Mouse (Mus musculus): ENCODE data around the gene Camta1.

Camta1 gene

GRCm38 (mm10) chr4:151202891-151203290 is 658.8 kb downstream of the Camta1 start:
- CTCF ChIA-PET, result interaction anchor here in 1 of 4 experiments (0.8 kb wide), 1 partner anchor 81 kb away, joined by 4 read pairs; no protein-coding TSS in a partner anchor

GRCm38 (mm10) chr4:151200316-151200715 is 661.4 kb downstream of the Camta1 start:
- CTCF ChIA-PET, result interaction anchor here in 2 of 4 experiments (0.6 to 0.7 kb wide), 3 partner anchors 39 to 645 kb away, joined by 3 to 5 read pairs (median 5); no protein-coding TSS in a partner anchor
- POLR2A ChIA-PET, result interaction anchor here in 2 of 4 experiments (0.6 to 1.9 kb wide), 3 partner anchors 10 to 734 kb away, joined by 3 to 5 read pairs (median 3); no protein-coding TSS in a partner anchor

More at GRCm38 (mm10) chr4:151202891-151203290, 658.8 kb downstream of the Camta1 start:
- POLR2A ChIA-PET, result interaction anchor here in 1 of 4 experiments (0.6 kb wide), 1 partner anchor 662 kb away, joined by 4 read pairs; no protein-coding TSS in a partner anchor

GRCm38 (mm10) chr4:151195126-151195525 is 666.5 kb downstream of the Camta1 start:
- ChIA-PET CTCF (interaction anchor here in 3 of 4 experiments (0.6 to 1.7 kb wide), 13 partner anchors 9 to 440 kb away, joined by 3 to 7 read pairs (median 4); no protein-coding TSS in a partner anchor), POLR2A (interaction anchor here in 3 of 4 experiments (0.6 to 1.2 kb wide), 5 partner anchors 10 to 1719 kb away, joined by 3 to 4 read pairs (median 3); no protein-coding TSS in a partner anchor)

- ChIA-PET CTCF (interaction anchor here in 3 of 4 experiments (0.6 to 1.7 kb wide), 14 partner anchors 8 to 439 kb away, joined by 3 to 7 read pairs (median 4); partner anchors contain the start of genes Park7 (in 1 of the 3) and Tnfrsf9 (in 1 of the 3)), POLR2A (interaction anchor here in 3 of 4 experiments (0.6 to 1.2 kb wide), 8 partner anchors 10 to 1719 kb away, joined by 3 to 7 read pairs (median 3); no protein-coding TSS in a partner anchor)
These were observed 667.0 kb downstream of the Camta1 start for GRCm38 (mm10) chr4:151194715-151195097.

- ChIA-PET CTCF (interaction anchor here in 3 of 4 experiments (0.6 to 1.7 kb wide), 7 partner anchors 8 to 280 kb away, joined by 3 to 7 read pairs (median 4); partner anchors contain the start of genes Park7 (in 1 of the 3) and Tnfrsf9 (in 1 of the 3)), POLR2A (interaction anchor here in 2 of 4 experiments (0.7 to 1.2 kb wide), 5 partner anchors 11 to 534 kb away, joined by 3 to 7 read pairs (median 4); no protein-coding TSS in a partner anchor)
These were observed 667.5 kb downstream of the Camta1 start for GRCm38 (mm10) chr4:151194030-151194714.

GRCm38 (mm10) chr4:151186447-151186846 is 675.2 kb downstream of the Camta1 start:
- CTCF ChIA-PET, result interaction anchor here in 2 of 4 experiments (0.9 to 1.5 kb wide), 4 partner anchors 8 to 97 kb away, joined by 3 to 4 read pairs (median 4); no protein-coding TSS in a partner anchor
- POLR2A ChIA-PET, result interaction anchor here in 2 of 4 experiments (0.6 to 1.3 kb wide), 2 partner anchors 15 to 41 kb away, joined by 3 to 4 read pairs; no protein-coding TSS in a partner anchor

GRCm38 (mm10) chr4:151185750-151186149 is 675.9 kb downstream of the Camta1 start:
- ChIA-PET CTCF (interaction anchor here in 2 of 4 experiments (0.9 to 1.5 kb wide), 5 partner anchors 9 to 60 kb away, joined by 3 to 4 read pairs (median 3); no protein-coding TSS in a partner anchor), POLR2A (interaction anchor here in 1 of 4 experiments (1.3 kb wide), 1 partner anchor 14 kb away, joined by 3 read pairs; no protein-coding TSS in a partner anchor)

GRCm38 (mm10) chr4:151180394-151180902 is 681.2 kb downstream of the Camta1 start:
- CTCF ChIA-PET, result interaction anchor here in 3 of 4 experiments (0.7 to 1.4 kb wide), 3 partner anchors 14 to 59 kb away, joined by 3 to 6 read pairs (median 3); no protein-coding TSS in a partner anchor
- POLR2A ChIA-PET, result no interaction called here

GRCm38 (mm10) chr4:151179639-151180038 is 682.0 kb downstream of the Camta1 start:
- ChIA-PET CTCF (no interaction called here), POLR2A (no interaction called here)

- ChIA-PET POLR2A (interaction anchor here in 1 of 4 experiments (0.6 to 0.7 kb wide), 2 partner anchors 284 to 1776 kb away, joined by 3 read pairs; no protein-coding TSS in a partner anchor), CTCF (interaction anchor here in 1 of 4 experiments (0.7 kb wide), 1 partner anchor 672 kb away, joined by 5 read pairs; no protein-coding TSS in a partner anchor)
These were observed 682.7 kb downstream of the Camta1 start for GRCm38 (mm10) chr4:151178970-151179378.

- CTCF ChIA-PET, result no interaction called here
- POLR2A ChIA-PET, result no interaction called here
These were observed 689.1 kb downstream of the Camta1 start for GRCm38 (mm10) chr4:151172526-151172925.

- POLR2A ChIA-PET, result interaction anchor here in 1 of 4 experiments (0.6 to 1.4 kb wide), 2 partner anchors 12 to 15 kb away, joined by 3 to 4 read pairs; no protein-coding TSS in a partner anchor
- CTCF ChIA-PET, result interaction anchor here in 3 of 4 experiments (0.5 to 1.5 kb wide), 10 partner anchors 12 to 735 kb away, joined by 3 to 7 read pairs (median 3); no protein-coding TSS in a partner anchor
These were observed 690.6 kb downstream of the Camta1 start for GRCm38 (mm10) chr4:151171117-151171516.

- CTCF ChIA-PET, result interaction anchor here (0.5 to 1.5 kb wide), 10 partner anchors 12 to 736 kb away, joined by 3 to 7 read pairs (median 3); no protein-coding TSS in a partner anchor
These were observed 691.0 kb downstream of the Camta1 start for GRCm38 (mm10) chr4:151170658-151171057.

GRCm38 (mm10) chr4:151166969-151167368 is 694.7 kb downstream of the Camta1 start:
- ChIA-PET POLR2A (no interaction called here), CTCF (no interaction called here)

More at GRCm38 (mm10) chr4:151170658-151171057, 691.0 kb downstream of the Camta1 start:
- POLR2A ChIA-PET, result interaction anchor here in 1 of 4 experiments (0.7 to 1.4 kb wide), 2 partner anchors 15 to 139 kb away, joined by 3 to 4 read pairs; no protein-coding TSS in a partner anchor

- POLR2A ChIA-PET, result no interaction called here
- CTCF ChIA-PET, result no interaction called here
These were observed 696.1 kb downstream of the Camta1 start for GRCm38 (mm10) chr4:151165539-151165938.

GRCm38 (mm10) chr4:151164309-151164708 is 697.4 kb downstream of the Camta1 start:
- POLR2A ChIA-PET, result no interaction called here
- CTCF ChIA-PET, result no interaction called here

- CTCF ChIA-PET, result no interaction called here
- POLR2A ChIA-PET, result no interaction called here
These were observed 699.8 kb downstream of the Camta1 start for GRCm38 (mm10) chr4:151161869-151162268.

- ChIA-PET CTCF (no interaction called here), POLR2A (no interaction called here)
These were observed 700.7 kb downstream of the Camta1 start for GRCm38 (mm10) chr4:151160932-151161331.

GRCm38 (mm10) chr4:151160476-151160875 is 701.2 kb downstream of the Camta1 start:
- CTCF ChIA-PET, result no interaction called here
- POLR2A ChIA-PET, result no interaction called here

All from embryonic stem cell, embryonic (primary cell).